Mouse (Mus musculus) liver, embryonic 15.5 days (tissue): ENCODE measurements at regions not wholly inside any gene's neighbourhood (a gene's known extent, or its start where the extent isn't known, plus 50 kb on each side); places are given as distances from the start of the nearest gene placed in this dataset. TPM values are rescaled to one million over a fixed set of nuclear protein-coding genes. Genes with fewer than 3 reads are reported as not detected.

Experiments used
- microRNA-seq: library from miRNA; unstranded; fragments of <30 nt; microRNA quantifications from one replicate; pipeline ENCODE4, GENCODE M21; 2016

Small RNAs in the stretch of these regions (microRNA-seq; reads per million reads assigned to microRNA genes)
- not detected for gene Mir5118
